Mouse (Mus musculus) heart, adult 2 months (tissue): ENCODE data around the gene Rcn2. TPM values are rescaled to one million over a fixed set of nuclear protein-coding genes. Genes with fewer than 3 reads are reported as not detected.

Experiments
- DNase-seq, 2 experiments: peaks; one replicate each; pipeline ENCODE4 v3.0.0; 2021
- H3K27ac ChIP-seq: fragments of 200-600 bp; 2 replicates; pipeline ENCODE4 v1.8.1; 2022
- H3K27me3 ChIP-seq: fragments of 200-500 bp; 2 replicates; pipeline ENCODE4 v1.6.1; 2012; ENCODE audit warnings: mild to moderate bottlenecking, low read length, inconsistent platforms, mixed read lengths; ENCODE audit not compliant: control insufficient read depth, insufficient read depth
- H3K36me3 ChIP-seq: fragments of 200-500 bp; 2 replicates; pipeline ENCODE4 v1.6.1; 2012; ENCODE audit warnings: low read length, inconsistent platforms; ENCODE audit not compliant: control insufficient read depth, insufficient read depth
- H3K4me1 ChIP-seq: fragments of 200-500 bp; 2 replicates; pipeline ENCODE4 v1.6.1; 2011; ENCODE audit warnings: low read length; ENCODE audit not compliant: control insufficient read depth, insufficient read depth
- H3K4me3 ChIP-seq: fragments of 200-600 bp; 2 replicates; pipeline ENCODE4 v1.8.1; 2022
- H3K79me2 ChIP-seq: fragments of 200-500 bp; replicated peaks from 2 replicates; pipeline ENCODE4 v1.6.1; 2012; ENCODE audit warnings: mild to moderate bottlenecking, inconsistent platforms, low read length, moderate library complexity, mixed read lengths; ENCODE audit not compliant: control insufficient read depth, insufficient read depth
- H3K9ac ChIP-seq: fragments of 200-500 bp; 2 replicates; pipeline ENCODE4 v1.6.1; 2012; ENCODE audit warnings: low read depth, mild to moderate bottlenecking, control low read depth, inconsistent platforms, low read length, mixed read lengths
- CTCF ChIP-seq: fragments of 200-600 bp; IDR thresholded peaks from 2 replicates; pipeline ENCODE4 v1.8.1; 2022; ENCODE audit warnings: antibody characterized with exemption, mild to moderate bottlenecking, moderate library complexity
- EP300 ChIP-seq: fragments of 200-500 bp; IDR thresholded peaks from 2 replicates; pipeline ENCODE4 v1.6.1; 2011; ENCODE audit warnings: low read depth, low read length, control low read depth; ENCODE audit not compliant: insufficient read depth
- POLR2A ChIP-seq: fragments of 200-500 bp; IDR thresholded peaks from 2 replicates; pipeline ENCODE4 v1.6.1; 2011; ENCODE audit warnings: mild to moderate bottlenecking, low read depth, low read length, control low read depth; ENCODE audit not compliant: insufficient read depth
- WGBS: fragments of 180-500 bp; shearing (Covaris S2); methylation state at CpG from one replicate; pipeline ENCODE4 v1.1.7; 2018; 5-methylcytosine and 5-hydroxymethylcytosine counted together
- intact Hi-C: fragments of 180-260 bp; cut with DNase I; formaldehyde crosslinking; loops from one replicate; pipeline ENCODE4 v1.15.1; 2025
- polyA plus RNA-seq: library from polyadenylated mRNA; depleted of rRNA; stranded (reverse); fragments of >200 nt; gene quantifications from 2 replicates; pipeline ENCODE4 v1.2.3, GENCODE M21; 2012
- total RNA-seq, 2 experiments: library from RNA; stranded (reverse); gene quantifications; 2 replicates each; pipeline ENCODE4 v1.2.3; 2021

The Rcn2 gene
- total and polyA plus RNA-seq, 3 experiments: 17.1 to 31.9 (median 31.0) TPM

DNA sequence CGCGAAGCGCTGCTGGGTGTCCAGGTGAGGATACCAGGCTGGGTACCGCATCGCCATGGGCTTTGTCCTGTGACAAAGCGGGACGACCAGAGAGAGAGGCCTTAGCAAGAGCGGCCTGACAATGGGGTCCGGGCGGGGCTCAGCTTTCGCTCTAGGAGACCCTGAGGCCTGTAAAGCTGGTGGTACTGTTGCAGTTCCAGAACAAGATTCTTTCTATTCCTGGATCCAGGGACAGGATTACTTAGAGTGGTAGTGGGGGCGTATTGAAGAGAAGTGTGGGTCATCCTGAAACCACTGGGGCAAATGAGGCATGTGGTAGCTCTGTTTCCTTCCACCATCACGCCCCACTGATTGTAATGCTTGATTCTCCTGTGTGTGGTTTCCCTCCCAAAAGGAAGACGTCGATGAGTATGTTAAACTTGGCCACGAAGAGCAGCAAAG, 556 bp downstream of the Rcn2 start:
- intact Hi-C loops: no loop called here
- H3K79me2 ChIP-seq: 0 out of 2 replicates have a peak, but pooled peaks cover 1% of the 10 kb centered on the region
- TF ChIP-seq POLR2A: no peak
- no peak for TF ChIP-seq EP300
- TF ChIP-seq CTCF: no peak
- H3K4me3 ChIP-seq: peak overlapping the region; percentile 88
- DNase-seq: no peak
- WGBS: under 1% methylated on average over 16 of the region's 16 CpGs
- H3K27ac ChIP-seq: peak overlapping the region; percentile 87
- H3K36me3 ChIP-seq: peaks cover 10% of the 10 kb centered on the region
- peaks cover 2% of the 10 kb centered on the region for H3K4me1 ChIP-seq
- H3K27me3 ChIP-seq: no peaks in the 10 kb centered on the region
- peak overlapping the region; percentile 93 for H3K9ac ChIP-seq

DNA sequence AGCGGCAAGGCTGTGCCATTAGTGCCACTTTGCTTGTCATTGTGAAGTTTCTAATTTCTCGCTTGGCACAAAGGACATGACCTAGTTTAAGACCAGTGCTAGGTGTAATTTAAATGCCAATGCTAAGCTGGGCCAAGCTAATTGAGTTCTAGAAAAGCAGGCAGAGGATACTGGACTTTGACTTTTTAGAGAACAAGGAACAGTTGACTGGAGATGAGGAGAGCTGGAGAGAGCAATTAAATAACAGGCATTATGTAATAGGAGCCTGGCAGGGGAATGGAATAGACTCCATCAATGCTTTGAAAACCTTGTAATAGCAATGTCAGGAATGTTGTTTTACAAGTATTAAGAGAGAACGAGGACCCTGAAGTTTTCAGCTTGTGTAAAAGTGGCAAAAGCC, 12.2 kb downstream of the Rcn2 start:
- TF ChIP-seq POLR2A: no peak
- TF ChIP-seq CTCF: no peak
- no peak for TF ChIP-seq EP300
- H3K4me3 ChIP-seq: no peak overlapping the region
- 75% methylated on average over 3 of the region's 3 CpGs for WGBS
- intact Hi-C loops: no loop called here
- H3K79me2 ChIP-seq: no peaks in the 10 kb centered on the region
- no peak overlapping the region for H3K9ac ChIP-seq
- no peak overlapping the region for H3K27ac ChIP-seq
- no peaks in the 10 kb centered on the region for H3K4me1 ChIP-seq
- peaks cover 11% of the 10 kb centered on the region for H3K36me3 ChIP-seq
- H3K27me3 ChIP-seq: no peaks in the 10 kb centered on the region
- DNase-seq: no peak

DNA sequence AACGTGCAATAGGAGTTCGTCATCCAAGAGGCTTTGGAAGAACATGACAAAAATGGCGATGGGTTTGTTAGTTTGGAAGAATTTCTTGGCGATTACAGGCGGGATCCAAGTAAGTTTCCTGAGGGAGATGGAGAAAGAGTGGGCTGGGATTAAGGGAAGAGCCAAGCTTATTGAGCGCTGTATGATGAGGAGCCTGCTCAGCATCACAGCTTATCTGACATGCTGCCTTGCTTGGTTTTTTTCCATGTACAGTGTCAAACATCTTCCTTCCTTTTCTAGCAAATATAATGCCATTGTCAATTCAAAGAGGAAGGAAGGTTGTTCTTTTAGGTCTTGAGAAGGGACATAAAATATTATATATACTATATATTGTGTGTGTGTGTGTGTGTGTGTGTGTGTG, 14.5 kb downstream of the Rcn2 start:
- 70% methylated on average over 6 of the region's 6 CpGs for whole genome bisulfite sequencing
- no peak for DNase-seq
- H3K27ac ChIP-seq: no peak overlapping the region
- H3K79me2 ChIP-seq: no peaks in the 10 kb centered on the region
- peaks cover 11% of the 10 kb centered on the region for H3K36me3 ChIP-seq
- no peak overlapping the region for H3K4me3 ChIP-seq
- no peak overlapping the region for H3K9ac ChIP-seq
- no peak for TF ChIP-seq EP300
- no peak for TF ChIP-seq CTCF
- TF ChIP-seq POLR2A: no peak
- no peaks in the 10 kb centered on the region for H3K4me1 ChIP-seq
- intact Hi-C loops: no loop called here
- no peaks in the 10 kb centered on the region for H3K27me3 ChIP-seq

DNA sequence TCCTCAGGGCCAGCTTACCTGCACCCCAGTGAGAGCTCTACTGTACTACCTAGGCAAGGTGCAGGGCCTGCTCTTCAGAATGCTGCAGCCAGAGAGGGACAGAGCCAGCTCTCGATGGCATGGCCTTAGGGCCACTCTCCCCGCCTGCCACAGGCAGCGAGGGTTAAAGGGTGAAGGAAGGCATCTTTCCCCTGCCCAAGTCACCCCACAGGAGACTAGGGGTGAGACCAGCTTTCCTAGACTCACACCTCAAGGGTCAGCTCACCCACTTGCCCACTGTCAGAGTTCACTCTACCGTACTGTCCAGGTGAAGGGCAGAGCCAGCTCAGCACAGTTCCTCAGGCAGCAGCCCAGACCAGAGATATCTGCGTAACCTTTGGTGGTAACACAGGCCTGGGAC, 20.7 kb downstream of the Rcn2 start:
- intact Hi-C loops: no loop called here
- TF ChIP-seq EP300 (no peak), POLR2A (no peak), CTCF (no peak)

DNA sequence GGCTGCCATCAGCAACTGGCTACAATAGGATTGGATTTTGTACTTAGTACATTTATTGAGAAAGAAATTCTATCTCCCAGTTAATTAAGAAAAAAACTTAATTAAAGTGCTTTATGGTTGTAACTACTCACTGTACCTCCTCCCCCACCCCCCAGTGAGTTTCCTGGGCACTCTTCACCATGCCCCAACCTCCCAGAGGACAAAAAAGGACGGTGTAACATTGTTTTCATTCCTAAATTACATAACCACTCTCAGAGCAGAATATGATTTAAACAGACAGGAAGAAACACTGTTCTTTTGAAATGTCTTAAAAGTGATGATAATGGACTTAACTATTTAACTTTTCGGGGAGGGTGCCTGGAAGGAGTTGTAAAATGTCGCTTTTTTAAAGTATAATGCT, 23.4 kb downstream of the Rcn2 start:
- TF ChIP-seq CTCF (no peak), EP300 (no peak), POLR2A (no peak)
- Histone ChIP-seq H3K4me3 (no peak overlapping the region), H3K4me1 (peaks cover 3% of the 10 kb centered on the region), H3K27ac (peak overlapping the region; percentile 45; the same call in 1 of the 2 replicates), H3K9ac (no peak overlapping the region), H3K79me2 (no peaks in the 10 kb centered on the region), H3K27me3 (no peaks in the 10 kb centered on the region), H3K36me3 (no peaks in the 10 kb centered on the region)
- WGBS: 56% methylated on average over 3 of the region's 3 CpGs
- intact Hi-C loops: no loop called here
- no peak for DNase-seq

More for the DNA sequence above, 20.7 kb downstream of the Rcn2 start:
- DNase-seq: no peak
- Histone ChIP-seq H3K36me3 (no peaks in the 10 kb centered on the region; the same call in 1 of the 2 replicates), H3K4me1 (peaks cover 3% of the 10 kb centered on the region), H3K9ac (no peak overlapping the region), H3K4me3 (no peak overlapping the region), H3K27ac (no peak overlapping the region), H3K79me2 (no peaks in the 10 kb centered on the region), H3K27me3 (no peaks in the 10 kb centered on the region)
- WGBS: 97% methylated on average over 5 of the region's 5 CpGs

DNA sequence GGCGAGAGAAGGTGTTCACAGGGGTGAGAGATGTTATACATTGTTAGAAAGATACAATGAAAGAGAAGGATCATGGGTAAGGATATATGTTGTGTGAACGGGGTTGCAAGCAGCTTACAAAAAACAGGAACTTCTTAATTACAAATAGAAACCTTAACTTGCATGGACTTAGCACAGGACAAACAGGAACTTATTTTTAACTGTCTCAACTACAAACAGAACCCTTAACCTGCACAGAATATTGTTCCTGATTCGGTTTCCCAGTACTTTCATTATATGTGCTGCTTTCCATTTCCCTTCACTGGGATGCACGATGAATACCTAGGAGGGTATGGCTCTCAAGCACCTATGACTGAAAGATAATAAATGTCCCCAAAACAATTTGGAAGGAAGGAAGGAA, 26.3 kb downstream of the Rcn2 start:
- Histone ChIP-seq H3K36me3 (no peaks in the 10 kb centered on the region), H3K27me3 (no peaks in the 10 kb centered on the region), H3K27ac (no peak overlapping the region), H3K9ac (no peak overlapping the region), H3K4me3 (no peak overlapping the region), H3K79me2 (no peaks in the 10 kb centered on the region), H3K4me1 (peaks cover 3% of the 10 kb centered on the region)
- no peak for TF ChIP-seq CTCF
- TF ChIP-seq POLR2A: no peak
- no peak for TF ChIP-seq EP300
- no peak for DNase-seq
- intact Hi-C loops: no loop called here
- WGBS: 91% methylated on average over 4 of the region's 4 CpGs
